Mouse (Mus musculus) right cerebral cortex, postnatal 14 days (tissue): ENCODE data around the gene Ncam2.

ENCODE experiments used
- DNase-seq: peaks from one replicate; pipeline ENCODE4 v3.0.0; 2022

The Ncam2 gene

GRCm38 (mm10) chr16:81303806-81304205 is 103.3 kb downstream of the Ncam2 start:
- no peak for DNase-seq

DNA sequence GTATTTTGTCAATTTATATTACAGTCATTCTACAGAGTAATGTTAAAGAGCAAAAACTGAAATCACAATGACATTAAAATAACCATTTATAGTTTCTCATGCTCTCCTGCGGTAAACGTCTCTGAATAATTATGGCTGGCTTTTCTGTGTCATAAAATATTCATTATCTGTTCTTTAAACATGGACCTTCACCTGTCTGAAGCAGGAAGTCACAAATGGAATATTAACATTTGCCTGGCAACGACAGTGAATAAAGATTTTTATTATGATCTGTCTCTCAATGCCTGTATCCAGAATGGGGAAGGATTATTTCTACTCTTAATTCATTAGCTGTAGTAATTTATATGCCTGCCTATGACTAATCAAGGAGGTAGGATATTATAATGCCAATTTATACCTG is 108.7 kb downstream of the Ncam2 start:
- no peak for DNase-seq

DNA sequence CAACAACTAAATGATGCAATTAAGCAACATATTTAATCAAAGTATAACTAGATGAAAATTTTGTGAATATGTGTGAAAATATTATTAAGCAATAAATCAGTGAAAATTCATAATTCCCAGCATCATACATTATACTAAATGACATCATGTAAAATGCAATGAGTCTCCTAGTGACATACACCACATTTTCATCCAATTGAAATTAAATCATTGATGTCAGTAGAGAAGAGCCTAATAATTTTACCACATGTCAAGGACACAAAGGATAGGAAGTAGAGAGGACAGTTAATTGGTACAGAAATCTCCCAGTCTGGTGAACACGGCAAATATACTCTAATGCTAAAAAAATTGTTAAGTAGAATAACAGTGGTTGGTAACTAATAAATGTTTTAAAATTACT is 118.5 kb downstream of the Ncam2 start:
- no peak for DNase-seq

- DNase-seq: peak; percentile 57
Measured at GRCm38 (mm10) chr16:81330539-81330938, 130.0 kb downstream of the Ncam2 start.

GRCm38 (mm10) chr16:81365901-81366300 is 165.4 kb downstream of the Ncam2 start:
- no peak for DNase-seq

DNA sequence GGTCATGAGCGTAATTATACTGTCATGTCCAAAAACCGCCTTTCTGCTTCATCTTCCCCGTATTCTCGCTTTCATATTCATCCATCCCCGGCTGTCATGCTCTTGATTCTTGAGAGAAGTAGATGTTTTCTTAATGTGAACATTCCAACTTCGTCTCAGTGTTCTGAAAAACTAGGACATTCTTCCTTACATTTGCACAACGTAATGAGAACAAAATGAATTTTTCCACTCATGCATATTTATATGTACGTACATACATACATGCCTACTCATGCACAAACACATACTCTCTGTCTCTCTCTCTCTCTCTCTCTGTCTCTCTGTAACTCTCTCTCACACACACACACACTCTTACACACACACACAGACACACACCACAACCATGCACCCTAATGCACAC is 173.7 kb downstream of the Ncam2 start:
- DNase-seq: no peak

GRCm38 (mm10) chr16:81380434-81380833 is 179.9 kb downstream of the Ncam2 start:
- DNase-seq: no peak

GRCm38 (mm10) chr16:81388646-81389045 is 188.1 kb downstream of the Ncam2 start:
- no peak for DNase-seq

DNA sequence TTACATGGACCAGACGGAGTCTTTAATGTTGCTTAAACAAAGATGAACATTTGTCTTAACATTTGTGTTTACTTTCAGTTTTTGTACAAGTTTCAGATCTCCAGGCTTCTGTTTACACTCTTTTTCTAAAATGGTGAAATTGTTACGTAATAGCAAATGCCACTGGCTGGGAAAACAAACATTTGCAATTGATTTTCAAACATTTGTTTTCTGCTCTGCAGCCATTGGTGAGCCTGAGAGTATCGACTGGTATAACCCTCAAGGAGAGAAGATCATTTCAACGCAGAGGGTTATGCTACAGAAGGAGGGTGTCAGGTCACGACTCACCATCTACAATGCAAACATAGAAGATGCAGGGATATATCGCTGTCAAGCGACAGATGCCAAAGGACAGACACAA is 234.1 kb downstream of the Ncam2 start:
- no peak for DNase-seq

- no peak for DNase-seq
Measured at GRCm38 (mm10) chr16:81437091-81437867, 236.8 kb downstream of the Ncam2 start.

GRCm38 (mm10) chr16:81437868-81438249 is 237.4 kb downstream of the Ncam2 start:
- no peak for DNase-seq

DNA sequence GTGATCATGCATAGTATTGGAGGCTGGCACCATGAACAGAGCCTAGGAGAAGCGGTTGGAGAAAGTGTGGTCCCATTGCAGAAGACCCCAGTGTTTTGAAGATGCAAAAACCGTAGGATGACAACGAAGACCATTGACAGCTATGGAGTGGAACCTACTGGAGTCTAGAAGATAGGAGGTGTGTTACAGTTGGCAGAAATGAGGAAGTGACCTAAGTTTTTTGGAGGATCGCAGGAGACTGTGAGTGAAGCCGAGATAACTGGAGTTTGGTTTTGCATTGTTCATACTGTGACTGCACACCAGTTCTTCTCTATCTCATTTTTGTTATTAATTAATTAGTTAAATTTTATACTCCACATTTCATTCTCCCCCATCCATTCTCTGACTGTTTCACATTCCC is 250.4 kb downstream of the Ncam2 start:
- no peak for DNase-seq

DNA sequence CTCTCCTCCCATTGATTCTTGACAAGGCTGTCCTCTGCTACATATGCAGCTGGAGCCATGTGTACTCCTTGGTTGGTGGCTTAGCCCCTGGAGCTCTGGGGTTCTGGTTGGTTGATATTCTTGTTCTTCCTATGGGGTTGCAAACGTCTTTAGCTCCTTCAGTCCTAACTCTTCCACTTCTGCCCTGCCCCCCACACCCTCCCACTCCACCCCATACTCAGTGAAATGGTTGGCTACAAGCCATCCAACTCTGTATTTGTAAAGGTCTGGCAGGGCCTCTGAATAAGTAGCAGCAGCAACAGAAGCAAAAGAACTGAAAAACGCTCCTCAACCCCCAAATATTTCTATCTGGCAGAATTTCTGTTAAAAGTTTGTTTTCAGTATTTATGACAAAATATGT is 252.5 kb downstream of the Ncam2 start:
- DNase-seq: no peak

GRCm38 (mm10) chr16:81454472-81454871 is 254.0 kb downstream of the Ncam2 start:
- DNase-seq: no peak

- peak; percentile 17 for DNase-seq
Measured at GRCm38 (mm10) chr16:81462731-81463130, 262.2 kb downstream of the Ncam2 start.

DNA sequence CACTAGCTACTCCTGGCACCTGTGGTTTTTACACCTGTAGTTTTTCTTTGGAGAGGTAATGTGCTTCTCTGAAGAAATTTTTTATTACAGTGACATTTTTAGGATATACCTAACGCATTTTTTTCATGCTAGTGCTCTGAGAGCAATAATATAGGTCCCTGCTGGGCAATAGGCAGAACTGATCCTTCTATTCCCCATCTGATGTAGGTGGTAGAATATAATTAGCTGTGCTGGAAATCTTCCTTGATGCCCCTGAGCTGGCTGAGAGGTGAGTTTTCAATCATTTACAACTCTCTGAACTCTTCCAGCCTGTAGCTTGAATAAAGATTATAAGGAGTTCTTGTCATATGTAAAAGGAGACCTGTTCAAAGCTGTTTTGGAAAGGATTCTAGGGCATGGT is 272.4 kb downstream of the Ncam2 start:
- DNase-seq: no peak

GRCm38 (mm10) chr16:81481058-81481457 is 280.6 kb downstream of the Ncam2 start:
- DNase-seq: no peak

GRCm38 (mm10) chr16:81496111-81496510 is 295.6 kb downstream of the Ncam2 start:
- no peak for DNase-seq

GRCm38 (mm10) chr16:81502578-81502977 is 302.1 kb downstream of the Ncam2 start:
- DNase-seq: no peak

GRCm38 (mm10) chr16:81536230-81536629 is 335.7 kb downstream of the Ncam2 start:
- no peak for DNase-seq

GRCm38 (mm10) chr16:81587565-81588107 is 387.1 kb downstream of the Ncam2 start:
- no peak for DNase-seq

DNA sequence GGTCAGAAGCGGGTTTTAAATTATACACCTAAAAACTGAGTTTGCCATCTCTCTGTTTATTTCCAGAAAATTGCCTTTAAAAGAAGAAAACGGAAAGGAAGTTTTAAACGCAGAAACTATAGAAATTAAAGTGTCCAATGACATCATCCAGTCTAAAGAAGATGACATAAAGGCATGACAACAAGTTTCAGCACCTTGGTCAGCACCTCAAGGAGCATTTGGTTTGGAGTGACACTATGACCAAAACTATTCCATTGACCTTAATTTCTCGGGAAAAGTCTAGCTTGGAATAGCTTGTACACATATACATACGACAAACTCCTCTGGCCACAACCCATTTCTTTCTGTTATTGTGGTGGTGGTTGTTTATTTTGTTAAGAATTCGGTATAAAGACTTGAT is 422.8 kb downstream of the Ncam2 start:
- DNase-seq: no peak

DNA sequence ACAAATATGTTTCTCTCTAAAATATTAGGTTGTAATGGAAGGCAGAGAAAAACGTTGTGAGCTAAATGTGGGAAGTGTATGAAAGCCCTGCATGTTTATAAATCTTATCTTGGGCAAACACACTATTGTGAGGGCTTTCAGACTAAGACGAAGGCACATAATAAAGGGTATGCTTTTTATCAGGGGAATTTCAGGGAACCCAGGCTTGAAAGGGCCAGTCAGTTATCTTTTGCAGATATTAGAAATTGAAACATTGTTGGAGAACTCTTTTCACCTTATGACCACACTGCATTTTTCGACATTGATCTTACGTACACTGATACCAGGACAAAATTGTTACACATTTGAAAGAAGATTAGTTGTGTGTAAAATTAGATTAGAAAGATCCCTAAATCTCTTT is 423.3 kb downstream of the Ncam2 start:
- DNase-seq: no peak

DNA sequence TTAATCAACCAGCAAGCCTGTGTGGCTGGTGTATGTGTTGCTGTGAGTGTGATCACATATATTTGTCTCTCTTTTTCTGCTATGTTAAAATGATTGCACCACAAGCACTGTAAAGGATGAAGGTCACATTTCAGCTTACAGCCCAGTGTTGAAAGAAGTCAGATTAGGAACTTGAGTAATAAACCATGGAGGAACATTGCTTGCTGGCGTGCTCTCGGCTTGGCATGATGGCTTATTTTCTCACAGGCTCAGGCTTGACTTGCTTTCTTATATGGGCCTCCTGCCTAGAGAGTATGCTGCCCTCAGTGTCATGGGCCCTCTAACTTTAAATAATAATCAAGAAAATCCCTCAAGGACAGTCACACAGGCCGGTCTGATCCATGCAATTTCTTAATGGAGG is 449.8 kb downstream of the Ncam2 start:
- no peak for DNase-seq

DNA sequence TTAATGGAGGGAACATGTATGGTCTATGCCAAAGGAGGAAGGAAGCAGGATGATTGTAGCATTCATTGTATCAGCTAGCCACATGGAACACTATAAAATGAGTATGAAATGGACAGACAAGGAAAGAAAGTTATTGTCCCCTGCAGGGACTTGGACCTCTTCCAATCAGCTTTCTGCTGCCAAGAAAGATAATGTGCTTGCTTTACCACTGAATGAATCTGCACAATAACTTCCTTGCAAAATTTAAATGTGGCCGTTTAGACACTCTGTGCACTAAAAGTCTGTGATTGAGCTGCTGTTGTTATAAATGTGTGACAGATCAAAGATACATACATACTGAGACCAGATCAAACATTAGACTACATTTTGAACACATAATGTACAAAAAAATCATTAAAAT is 451.1 kb downstream of the Ncam2 start:
- DNase-seq: no peak
